Mouse (Mus musculus) liver, adult 2 months (tissue): ENCODE results near the gene Cfap45. TPM values are rescaled to one million over a fixed set of nuclear protein-coding genes. Genes with fewer than 3 reads are reported as not detected.

Experiments
- DNase-seq: peaks from one replicate; pipeline ENCODE4 v3.0.0-alpha.2; 2011; ENCODE audit warnings: low read depth, low spot score; ENCODE audit errors: extremely low read depth
- H3K27ac ChIP-seq: fragments of 200-500 bp; replicated peaks from 2 replicates; pipeline ENCODE4 v1.5.1; 2012; ENCODE audit warnings: low read depth, mild to moderate bottlenecking, control low read depth, inconsistent platforms, low read length; ENCODE audit not compliant: insufficient read depth
- H3K27me3 ChIP-seq: fragments of 200-500 bp; 2 replicates; pipeline ENCODE4 v1.6.1; 2012; ENCODE audit warnings: mild to moderate bottlenecking, moderate library complexity, low read length, inconsistent platforms; ENCODE audit not compliant: control insufficient read depth, insufficient read depth
- H3K36me3 ChIP-seq: fragments of 200-500 bp; 2 replicates; pipeline ENCODE4 v1.6.1; 2012; ENCODE audit warnings: low read length, inconsistent platforms; ENCODE audit not compliant: control insufficient read depth, insufficient read depth
- H3K4me1 ChIP-seq: fragments of 200-500 bp; 2 replicates; pipeline ENCODE4 v1.6.1; 2011; ENCODE audit warnings: low read length; ENCODE audit not compliant: control insufficient read depth, insufficient read depth
- H3K4me3 ChIP-seq: fragments of 200-500 bp; 2 replicates; pipeline ENCODE4 v1.5.1; 2011; ENCODE audit warnings: low read depth, mild to moderate bottlenecking, control low read depth, low read length, moderate library complexity; ENCODE audit not compliant: insufficient read depth
- H3K79me2 ChIP-seq: fragments of 200-500 bp; 2 replicates; pipeline ENCODE4 v1.6.1; 2012; ENCODE audit warnings: inconsistent platforms, mild to moderate bottlenecking, low read length, moderate library complexity; ENCODE audit not compliant: control insufficient read depth, insufficient read depth
- H3K9ac ChIP-seq: fragments of 200-500 bp; 2 replicates; pipeline ENCODE4 v1.6.1; 2012; ENCODE audit warnings: low read depth, mild to moderate bottlenecking, control low read depth, inconsistent platforms, low read length
- CTCF ChIP-seq: fragments of 200-500 bp; IDR thresholded peaks from 2 replicates; pipeline ENCODE4 v1.5.1; 2011; ENCODE audit warnings: low read depth, low read length, control low read depth
- POLR2A ChIP-seq: fragments of 200-500 bp; IDR thresholded peaks from 2 replicates; pipeline ENCODE4 v1.6.1; 2011; ENCODE audit warnings: low read length, control low read depth; ENCODE audit not compliant: insufficient read depth; ENCODE audit errors: extremely low read depth
- WGBS: fragments of 180-500 bp; shearing (Covaris S2); methylation state at CpG from one replicate; pipeline ENCODE4 v1.1.7; 2018; 5-methylcytosine and 5-hydroxymethylcytosine counted together
- polyA plus RNA-seq: library from polyadenylated mRNA; depleted of rRNA; stranded (reverse); fragments of >200 nt; gene quantifications from 2 replicates; pipeline ENCODE4 v1.2.3, GENCODE M21; 2012; rRNA removed
- total RNA-seq: library from RNA; depleted of rRNA; stranded (reverse); fragments of >200 nt; gene quantifications from 2 replicates; pipeline ENCODE4 v1.2.3, GENCODE M21; 2014; rRNA removed

The Cfap45 gene
- total RNA-seq (0.09 and 0.13 TPM in 2 replicates), polyA plus RNA-seq (0.39 TPM in 1 of 2 replicates, not detected in the other)

- no peak for DNase-seq
- Histone ChIP-seq H3K79me2 (no peaks in the 10 kb centered on the region), H3K4me3 (peak within 1 kb of the TSS; percentile 47), H3K4me1 (no peaks in the 10 kb centered on the region; the same call in 1 of the 2 replicates), H3K27ac (0 out of 2 replicates have a peak within 1 kb of the TSS, but pooled peaks have one; percentile 0), H3K36me3 (no peaks in the 10 kb centered on the region), H3K27me3 (no peaks in the 10 kb centered on the region), H3K9ac (no peak within 1 kb of the TSS)
- WGBS, result 12% methylated on average over 28 of the region's 28 CpGs
- no peak for TF ChIP-seq POLR2A
These were observed at the start of gene Cfap45 for GRCm38 (mm10) chr1:172520576-172521440. Cfap45 (plus strand) TSS chr1:172520801.

GRCm38 (mm10) chr1:172472909-172473308 is 47.7 kb upstream of the Cfap45 start:
- Histone ChIP-seq H3K79me2 (no peaks in the 10 kb centered on the region), H3K9ac (no peak overlapping the region), H3K4me1 (no peaks in the 10 kb centered on the region), H3K4me3 (no peak overlapping the region), H3K36me3 (no peaks in the 10 kb centered on the region), H3K27me3 (no peaks in the 10 kb centered on the region), H3K27ac (no peak overlapping the region)
- no peak for DNase-seq
- TF ChIP-seq CTCF (no peak), POLR2A (no peak)

GRCm38 (mm10) chr1:172474196-172474595 is 46.4 kb upstream of the Cfap45 start:
- Histone ChIP-seq H3K4me1 (no peaks in the 10 kb centered on the region), H3K9ac (no peak overlapping the region), H3K79me2 (no peaks in the 10 kb centered on the region), H3K36me3 (no peaks in the 10 kb centered on the region), H3K27me3 (no peaks in the 10 kb centered on the region), H3K27ac (no peak overlapping the region), H3K4me3 (no peak overlapping the region)
- 77% methylated on average over 3 of the region's 3 CpGs for WGBS
- TF ChIP-seq POLR2A, result no peak
- no peak for TF ChIP-seq CTCF
- no peak for DNase-seq

- WGBS, result 22% methylated on average over 7 of the region's 7 CpGs
- Histone ChIP-seq H3K9ac (no peak within 1 kb of the TSS), H3K27me3 (no peaks in the 10 kb centered on the region), H3K4me1 (no peaks in the 10 kb centered on the region), H3K79me2 (no peaks in the 10 kb centered on the region), H3K4me3 (no peak within 1 kb of the TSS), H3K36me3 (no peaks in the 10 kb centered on the region), H3K27ac (no peak within 1 kb of the TSS)
- no peak for TF ChIP-seq POLR2A
- TF ChIP-seq CTCF, result no peak
- peak; percentile 51 for DNase-seq
These were observed 45.4 kb upstream of the Cfap45 start, which contains the start of gene Slamf9 for GRCm38 (mm10) chr1:172475054-172475741. Slamf9 (plus strand) TSS chr1:172475358.

GRCm38 (mm10) chr1:172478020-172478419 is 42.6 kb upstream of the Cfap45 start:
- WGBS, result 82% methylated on average over 5 of the region's 5 CpGs
- peaks cover 4% of the 10 kb centered on the region; the same call in 1 of the 2 replicates for H3K4me1 ChIP-seq
- H3K4me3 ChIP-seq, result no peak overlapping the region
- no peak overlapping the region for H3K27ac ChIP-seq
- no peaks in the 10 kb centered on the region for H3K36me3 ChIP-seq
- no peak for TF ChIP-seq POLR2A
- no peak for TF ChIP-seq CTCF
- no peaks in the 10 kb centered on the region for H3K27me3 ChIP-seq
- no peak for DNase-seq
- no peaks in the 10 kb centered on the region for H3K79me2 ChIP-seq
- H3K9ac ChIP-seq, result no peak overlapping the region

GRCm38 (mm10) chr1:172480376-172480775 is 40.2 kb upstream of the Cfap45 start:
- Histone ChIP-seq H3K27me3 (no peaks in the 10 kb centered on the region), H3K9ac (no peak overlapping the region), H3K27ac (no peak overlapping the region), H3K4me3 (no peak overlapping the region), H3K36me3 (no peaks in the 10 kb centered on the region), H3K79me2 (no peaks in the 10 kb centered on the region), H3K4me1 (peaks cover 4% of the 10 kb centered on the region; the same call in 1 of the 2 replicates)
- 84% methylated on average over 4 of the region's 4 CpGs for WGBS
- DNase-seq, result no peak
- TF ChIP-seq CTCF (no peak), POLR2A (no peak)
